Mouse (Mus musculus) Patski (cell line): ENCODE results near the gene Nrg4. TPM values are rescaled to one million over a fixed set of nuclear protein-coding genes. Genes with fewer than 3 reads are reported as not detected.
A peak's percentile ranks its signal among the peaks of the same experiment; 100 is the strongest.
"Not testable (repeated sequence)": the region's sequence is repeated elsewhere in the genome, so short reads cannot be mapped to it uniquely, and the experiment has no call there.

ENCODE experiments used
- ATAC-seq: fragments of 100-300 bp; one replicate; pipeline ENCODE4 v1.8.0; 2021
- CTCF ChIA-PET: fragments of 350-600 bp; sonication (Branson Sonifier 250); formaldehyde crosslinking; loops from one replicate; lab custom pipeline; 2022; ENCODE audit warnings: inconsistent platforms; lab: Charles Lee
- POLR2A ChIA-PET: fragments of 350-600 bp; sonication (Branson Sonifier 250); formaldehyde crosslinking; loops from one replicate; lab custom pipeline; 2022; ENCODE audit warnings: antibody characterized with exemption, inconsistent platforms; lab: Charles Lee
- DNase-seq: peaks from one replicate; pipeline ENCODE4 v3.0.0-alpha.2; 2011; ENCODE audit warnings: low read depth, low spot score
- H3K27me3 ChIP-seq: fragments of 371-371 bp; one replicate; pipeline ENCODE4 v1.5.1; 2021
- CTCF ChIP-seq: fragments of 100-300 bp; IDR thresholded peaks from one replicate; pipeline ENCODE4 v1.5.1; 2021
- in situ Hi-C: fragments of 300-500 bp; cut with MboI; formaldehyde crosslinking; loops from 3 replicates; pipeline ENCODE4 v1.11.1; 2018; ENCODE audit warnings: low pct_unique_long_range_greater_than_20kb, mixed read lengths
- polyA plus RNA-seq: library from polyadenylated mRNA; unstranded; gene quantifications from one replicate; pipeline ENCODE4 v1.2.3, GENCODE M21; 2021

Nrg4 gene
- polyA plus RNA-seq, 1 experiment from 2014 or later, result 2.1 TPM

DNA sequence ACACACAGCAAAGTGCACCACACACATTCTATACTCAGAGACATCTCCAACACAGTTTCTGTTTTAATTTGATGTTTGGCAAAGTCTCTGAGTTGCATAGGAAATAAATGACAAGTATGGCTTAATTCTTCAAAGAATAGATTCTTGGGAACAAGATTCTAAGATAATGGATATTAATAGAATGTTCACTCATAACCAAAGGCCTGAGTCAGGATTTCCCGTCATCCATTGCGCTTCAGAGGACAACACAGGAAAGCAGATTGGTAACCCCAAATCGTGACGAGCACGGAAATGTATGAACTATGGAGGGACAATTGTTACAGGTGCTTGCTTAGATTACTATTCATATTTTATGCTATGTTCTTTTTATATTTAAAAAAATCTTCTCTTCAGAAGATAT, 71.6 kb downstream of the Nrg4 start:
- ChIA-PET POLR2A (no interaction called here), CTCF (no interaction called here)
- no peaks in the 10 kb centered on the region for H3K27me3 ChIP-seq
- ATAC-seq (no peak), DNase-seq (no peak)
- in situ Hi-C loops, result no loop called here
- TF ChIP-seq CTCF, result no peak

DNA sequence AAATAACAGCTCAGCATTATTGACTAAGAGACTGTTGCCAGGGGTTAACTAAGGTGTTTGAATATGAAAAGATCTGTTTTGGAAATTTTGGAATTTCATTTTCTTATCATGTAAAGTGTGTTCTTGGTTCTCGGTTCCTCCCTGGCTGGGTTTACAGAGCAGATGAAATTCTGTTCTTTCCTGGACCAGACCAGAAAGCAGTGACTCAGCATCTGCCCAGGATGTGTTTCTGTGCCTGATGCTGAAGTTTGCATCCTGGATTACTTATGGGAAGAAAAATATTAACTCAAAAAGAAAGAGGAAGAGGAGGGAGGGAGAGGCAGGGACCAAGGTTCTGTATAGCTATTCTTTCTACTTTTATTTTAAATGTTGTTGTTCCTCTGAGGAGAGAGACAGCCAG, 72.8 kb downstream of the Nrg4 start:
- ChIA-PET POLR2A (no interaction called here), CTCF (interaction anchor here (1.0 kb wide), 1 partner anchor 132 kb away, joined by 4 read pairs; no protein-coding TSS in a partner anchor)
- H3K27me3 ChIP-seq, result no peaks in the 10 kb centered on the region
- TF ChIP-seq CTCF, result no peak
- ATAC-seq, result no peak
- in situ Hi-C loops, result no loop called here
- no peak for DNase-seq

DNA sequence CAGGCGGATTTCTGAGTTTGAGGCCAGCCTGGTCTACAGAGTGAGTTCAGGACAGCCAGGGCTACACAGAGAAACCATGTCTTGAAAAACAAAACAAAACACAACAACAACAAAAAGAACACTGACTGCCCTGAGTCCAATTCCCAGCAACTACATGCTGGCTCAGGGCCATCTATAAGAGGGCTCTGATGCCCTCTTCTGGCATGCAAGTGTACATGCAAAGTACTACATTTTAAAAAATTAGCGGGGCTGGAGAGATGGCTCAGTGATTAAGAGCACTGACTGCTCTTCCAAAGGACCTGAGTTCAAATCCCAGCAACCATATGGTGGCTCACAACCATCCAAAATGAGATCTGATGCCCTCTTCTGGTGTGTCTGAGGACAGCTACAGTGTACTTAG, 74.5 kb downstream of the Nrg4 start:
- in situ Hi-C loops, H3K27me3 ChIP-seq, POLR2A ChIA-PET, CTCF ChIA-PET, ATAC-seq, DNase-seq: not testable (repeated sequence)
- peak; percentile 53 for TF ChIP-seq CTCF

DNA sequence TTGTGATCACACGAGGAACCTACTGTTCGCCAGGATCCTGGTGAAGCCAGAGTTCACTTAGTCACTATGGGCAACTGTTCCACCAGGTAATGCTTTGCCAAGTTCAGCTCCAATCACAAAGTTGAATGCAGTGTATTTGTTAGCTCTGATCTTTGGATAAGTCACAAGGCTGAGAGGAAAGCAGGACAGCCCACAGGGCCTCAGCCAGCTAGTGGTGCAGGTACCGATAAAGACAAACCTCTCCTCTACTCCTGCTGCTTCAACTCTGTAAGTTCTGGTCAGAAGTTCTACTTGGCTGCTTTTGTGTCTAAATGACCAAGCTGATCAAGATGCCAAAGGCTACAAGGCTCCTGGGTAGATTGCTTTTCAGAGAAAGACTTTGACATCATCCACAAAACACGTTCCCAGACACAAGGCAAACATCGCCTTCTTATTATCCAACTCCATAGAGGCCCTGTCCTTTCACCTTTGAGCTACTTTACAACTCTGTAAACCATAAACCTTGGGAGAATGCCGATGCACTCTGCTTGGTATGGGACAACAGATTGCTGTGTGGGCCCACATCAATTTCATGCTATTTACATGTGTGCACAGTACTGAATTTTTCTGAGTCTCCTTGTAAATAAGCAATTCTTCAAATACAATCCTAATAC, 75.9 kb downstream of the Nrg4 start:
- H3K27me3 ChIP-seq, result no peaks in the 10 kb centered on the region
- TF ChIP-seq CTCF, result no peak
- DNase-seq (no peak), ATAC-seq (no peak)
- ChIA-PET POLR2A (interaction anchor here (0.6 kb wide), 1 partner anchor 32 kb away, joined by 3 read pairs; no protein-coding TSS in a partner anchor), CTCF (interaction anchor here (1.5 kb wide), 1 partner anchor 29 kb away, joined by 3 read pairs; no protein-coding TSS in a partner anchor)
- in situ Hi-C loops, result no loop called here

DNA sequence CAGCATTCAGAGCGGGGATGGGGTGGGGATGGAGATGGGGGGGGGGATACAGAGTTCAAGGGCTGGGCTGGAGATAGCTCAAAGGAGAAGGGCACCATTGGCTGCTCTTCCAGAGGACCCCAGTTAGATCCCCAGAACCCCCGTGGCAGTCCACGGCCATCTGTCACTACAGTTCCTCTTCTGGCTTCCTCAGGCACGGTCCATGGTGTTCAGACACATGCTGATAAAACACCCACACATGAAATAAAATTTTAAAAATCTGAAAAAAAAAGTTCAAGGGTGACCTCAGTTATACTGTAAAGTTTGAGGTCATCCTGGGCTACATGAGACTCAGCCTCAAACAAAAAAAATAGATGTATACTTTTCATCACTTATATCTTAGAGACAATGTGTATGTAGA, 78.2 kb downstream of the Nrg4 start:
- TF ChIP-seq CTCF, result no peak

DNA sequence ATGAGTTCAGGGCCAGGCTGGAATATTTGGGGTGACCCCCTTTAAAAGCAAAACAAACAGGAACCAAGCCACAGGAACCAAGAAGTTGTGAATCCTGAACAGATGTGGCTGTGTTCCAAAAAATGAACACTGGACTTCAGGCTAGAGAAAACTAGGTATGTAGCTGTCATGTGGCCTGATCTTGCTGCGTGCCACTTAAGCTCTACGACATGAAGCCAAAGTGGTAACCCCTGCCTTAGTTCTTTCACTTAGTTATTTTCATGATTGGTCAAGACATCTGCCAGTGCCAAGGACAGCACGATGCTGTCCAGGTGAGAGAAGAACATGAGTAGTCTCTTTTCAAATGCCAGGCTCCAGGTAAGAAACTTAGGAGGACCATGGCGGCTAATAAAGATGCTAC, 79.7 kb downstream of the Nrg4 start:
- CTCF ChIA-PET, result no interaction called here
- TF ChIP-seq CTCF, result no peak
- H3K27me3 ChIP-seq, result no peaks in the 10 kb centered on the region
- ATAC-seq (no peak), DNase-seq (no peak)
- POLR2A ChIA-PET, result no interaction called here
- in situ Hi-C loops, result no loop called here

More for the DNA sequence above, 78.2 kb downstream of the Nrg4 start:
- ChIA-PET POLR2A (no interaction called here), CTCF (no interaction called here)
- no peak for DNase-seq
- no peak for ATAC-seq
- in situ Hi-C loops, result no loop called here
- H3K27me3 ChIP-seq, result no peaks in the 10 kb centered on the region

DNA sequence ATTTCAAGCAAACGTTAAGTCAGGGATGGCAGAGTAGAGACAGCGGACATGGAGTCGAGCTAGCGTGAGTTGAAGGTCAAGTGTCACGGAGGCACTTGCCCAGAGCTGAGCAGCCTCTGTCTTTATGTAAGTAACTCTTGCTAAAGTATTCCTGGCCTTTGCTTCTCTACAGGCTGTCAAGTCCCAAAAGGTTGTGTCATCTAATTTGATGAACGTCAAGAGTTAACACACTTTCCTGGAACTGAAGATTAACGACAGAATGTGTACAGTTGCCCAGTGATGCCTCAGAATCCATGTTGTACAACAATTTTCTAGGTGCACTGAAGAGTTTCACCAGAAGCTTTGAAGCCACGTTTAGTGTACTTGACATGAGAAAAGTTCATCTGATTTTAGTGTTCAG, 80.2 kb downstream of the Nrg4 start:
- POLR2A ChIA-PET, result no interaction called here
- TF ChIP-seq CTCF, result no peak
- DNase-seq, result no peak
- no peak for ATAC-seq
- CTCF ChIA-PET, result no interaction called here
- H3K27me3 ChIP-seq, result no peaks in the 10 kb centered on the region
- in situ Hi-C loops, result no loop called here

DNA sequence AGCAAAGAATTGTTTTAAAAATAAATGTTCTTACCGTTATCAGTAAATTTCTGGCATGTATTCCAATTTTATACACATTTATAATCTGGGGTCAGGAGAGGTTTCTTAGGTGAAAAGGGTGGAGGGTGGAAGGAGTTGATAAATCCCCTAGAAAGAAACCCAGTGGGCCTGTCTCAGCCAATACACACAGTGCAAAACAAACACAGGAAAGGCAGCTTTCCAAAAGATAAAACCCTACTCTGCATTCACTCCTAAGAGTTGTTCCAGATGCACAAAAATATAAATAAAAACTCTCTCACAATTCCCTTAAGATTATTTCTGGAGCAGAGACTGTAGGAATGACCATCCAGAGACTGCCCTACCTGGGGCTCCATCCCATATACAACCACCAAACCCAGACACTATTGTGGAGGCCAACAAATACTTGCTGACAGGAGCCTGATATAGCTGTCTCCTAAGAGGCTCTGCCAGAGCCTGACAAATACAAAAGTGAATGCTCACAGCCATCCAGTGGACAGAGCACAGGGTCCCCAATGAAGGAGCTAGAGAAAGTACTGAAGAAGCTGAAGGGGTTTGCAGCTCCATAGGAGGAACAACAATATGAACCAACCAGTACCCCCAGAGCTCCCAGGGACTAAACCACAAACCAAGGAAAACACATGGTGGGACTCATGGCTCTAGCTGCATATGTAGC, 81.4 kb downstream of the Nrg4 start:
- ATAC-seq, in situ Hi-C loops, DNase-seq, H3K27me3 ChIP-seq, CTCF ChIA-PET, POLR2A ChIA-PET: not testable (repeated sequence)

DNA sequence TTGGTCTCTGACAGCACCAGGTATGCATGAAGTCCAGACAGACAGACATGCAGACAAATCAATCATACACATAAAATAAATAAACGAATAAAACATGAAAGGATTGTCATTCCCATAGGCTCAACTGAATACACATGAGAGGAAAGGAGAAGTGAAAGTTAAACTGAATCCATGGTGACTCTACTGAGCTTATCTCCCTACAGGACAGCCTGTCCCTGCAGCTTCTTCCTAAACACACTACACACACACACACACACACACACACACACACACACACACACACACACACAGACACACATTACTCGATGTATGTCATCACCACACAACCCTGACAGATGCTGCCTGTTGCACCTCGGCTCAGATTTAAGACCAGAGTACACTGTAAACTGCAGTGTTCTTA, 82.6 kb downstream of the Nrg4 start:
- in situ Hi-C loops, result no loop called here
- CTCF ChIA-PET, result no interaction called here
- TF ChIP-seq CTCF, result no peak
- POLR2A ChIA-PET, result no interaction called here
- no peaks in the 10 kb centered on the region for H3K27me3 ChIP-seq
- DNase-seq, result no peak
- ATAC-seq, result no peak

DNA sequence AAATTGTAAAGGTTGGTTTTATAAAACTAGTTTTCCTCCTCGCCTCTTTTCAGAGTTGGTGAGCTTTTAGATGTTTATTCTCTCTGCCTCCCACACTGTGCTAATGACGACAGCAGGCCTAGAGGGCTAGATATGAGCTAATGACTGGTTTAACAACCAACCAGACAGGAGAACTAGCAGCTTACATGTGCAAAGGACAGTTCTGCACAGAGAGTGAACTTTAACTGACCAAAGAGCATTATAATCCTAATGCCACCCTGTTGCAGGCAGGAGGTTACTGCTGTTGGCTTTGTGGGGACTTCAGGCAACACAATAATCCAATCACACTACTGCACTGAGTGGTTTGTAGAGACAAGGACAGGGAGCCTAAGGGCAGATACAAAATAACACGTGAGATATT, 83.4 kb downstream of the Nrg4 start:
- ChIA-PET POLR2A (interaction anchor here (1.2 kb wide), 2 partner anchors 18 to 22 kb away, joined by 3 read pairs; no protein-coding TSS in a partner anchor), CTCF (no interaction called here)
- H3K27me3 ChIP-seq, result no peaks in the 10 kb centered on the region
- DNase-seq (no peak), ATAC-seq (no peak)
- no peak for TF ChIP-seq CTCF
- in situ Hi-C loops, result no loop called here
